Comparison of ENCODE assay signal across 5 mouse cellular contexts in genomic region chr5:66259000-66259399, GRCm38 (mm10).
"Had no signal": no experiment of that assay in that cellular context is flagged by ENCODE, and none has a peak within 500 bp of the region (broad histone marks: within the 10 kb centered on the region; RNA-seq: fewer than 3 reads in every experiment).

No protein-coding gene starts in this region.

- H3K9ac ChIP-seq: liver, embryonic 12.5 days had no signal

- H3K4me1 ChIP-seq: liver, embryonic 12.5 days had no signal

- H3K27ac ChIP-seq: limb, embryonic 15.5 days; liver, embryonic 12.5 days; stomach, embryonic 15.5 days had no signal

- ATAC-seq: liver, embryonic 12.5 days had no signal

- H3K27me3 ChIP-seq: limb, embryonic 15.5 days; midbrain, embryonic 15.5 days; neural tube, embryonic 13.5 days; stomach, embryonic 15.5 days had no signal

- H3K36me3 ChIP-seq: limb, embryonic 15.5 days; liver, embryonic 12.5 days; midbrain, embryonic 15.5 days; neural tube, embryonic 13.5 days; stomach, embryonic 15.5 days had no signal

- H3K9me3 ChIP-seq: limb, embryonic 15.5 days; liver, embryonic 12.5 days; midbrain, embryonic 15.5 days; neural tube, embryonic 13.5 days; stomach, embryonic 15.5 days had no signal
